Mouse (Mus musculus): ENCODE results near the gene Pramef20. TPM values are rescaled to one million over a fixed set of nuclear protein-coding genes. Genes with fewer than 3 reads are reported as not detected.
"Not testable (repeated sequence)": the region's sequence is repeated elsewhere in the genome, so short reads cannot be mapped to it uniquely, and the experiment has no call there.

Gene Pramef20
- total RNA-seq (2021) (not detected), polyA plus RNA-seq (2012; rRNA removed) (not detected in 2 replicates)
- long read RNA-seq, result 0 reads

GRCm38 (mm10) chr4:144377911-144378310 lies at the start of gene Pramef20:
Pramef20 (minus strand) TSS chr4:144377933.
- no peak for DNase-seq

- DNase-seq, result no peak
These were observed 46.9 kb upstream of the Pramef20 start for GRCm38 (mm10) chr4:144424590-144424989.

- no peak for DNase-seq
These were observed 42.9 kb upstream of the Pramef20 start for GRCm38 (mm10) chr4:144420644-144421043.

GRCm38 (mm10) chr4:144408290-144408689 lies 30.6 kb upstream of the Pramef20 start, which contains the start of gene Pramef12:
Pramef12 (minus strand) TSS chr4:144408464.
- DNase-seq, result no peak

GRCm38 (mm10) chr4:144406261-144406660 lies 28.5 kb upstream of the Pramef20 start:
- no peak for DNase-seq

- no peak for DNase-seq
These were observed 26.8 kb upstream of the Pramef20 start for GRCm38 (mm10) chr4:144404456-144405086.

- no peak for DNase-seq
These were observed 25.0 kb upstream of the Pramef20 start for GRCm38 (mm10) chr4:144402712-144403111.

GRCm38 (mm10) chr4:144396316-144396715 lies 18.6 kb upstream of the Pramef20 start:
- no peak for DNase-seq

GRCm38 (mm10) chr4:144357642-144358041 lies 20.1 kb downstream of the Pramef20 start, which contains the start of gene Gm13119:
Gm13119 (plus strand) TSS chr4:144357942.
- DNase-seq, result not testable (repeated sequence)

GRCm38 (mm10) chr4:144335856-144336255 lies 41.9 kb downstream of the Pramef20 start:
- not testable (repeated sequence) for DNase-seq

- DNase-seq, result not testable (repeated sequence)
These were observed 47.8 kb downstream of the Pramef20 start, which contains the start of gene Gm13128 for GRCm38 (mm10) chr4:144329949-144330348. Gm13128 (plus strand) TSS chr4:144330249.

Other genes with a start within 250 kb of the Pramef20 start
- not detected for gene Oog3, start 215.3 kb downstream of the Pramef20 start, total RNA-seq (2021)
- not detected in 2 replicates for gene Oog3, start 215.3 kb downstream of the Pramef20 start, polyA plus RNA-seq (2012; rRNA removed)
- not detected for gene Oog2, start 187.2 kb downstream of the Pramef20 start, total RNA-seq (2021)
- gene Oog2, start 187.2 kb downstream of the Pramef20 start, polyA plus RNA-seq (2012; rRNA removed), result not detected in 2 replicates
- gene C87977, start 164.6 kb downstream of the Pramef20 start, total RNA-seq (2021), result not detected
- not detected in 2 replicates for gene C87977, start 164.6 kb downstream of the Pramef20 start, polyA plus RNA-seq (2012; rRNA removed)
- not detected for gene Pramel5, start 97.4 kb downstream of the Pramef20 start, total RNA-seq (2021)
- not detected in 2 replicates for gene Pramel5, start 97.4 kb downstream of the Pramef20 start, polyA plus RNA-seq (2012; rRNA removed)
- not detected for gene Gm13128, start 47.7 kb downstream of the Pramef20 start, total RNA-seq (2021)
- gene Gm13128, start 47.7 kb downstream of the Pramef20 start, polyA plus RNA-seq (2012; rRNA removed), result not detected in 2 replicates
- gene Gm13119, start 20.0 kb downstream of the Pramef20 start, total RNA-seq (2021), result not detected
- gene Gm13119, start 20.0 kb downstream of the Pramef20 start, polyA plus RNA-seq (2012; rRNA removed), result not detected in 2 replicates
- gene Pramef12, start 30.5 kb upstream of the Pramef20 start, total RNA-seq (2021), result not detected
- gene Pramef12, start 30.5 kb upstream of the Pramef20 start, polyA plus RNA-seq (2012; rRNA removed), result not detected in 2 replicates
- gene 1700012P22Rik, start 60.8 kb upstream of the Pramef20 start, total RNA-seq (2021), result not detected
- gene 1700012P22Rik, start 60.8 kb upstream of the Pramef20 start, polyA plus RNA-seq (2012; rRNA removed), result not detected in 2 replicates
- gene Gm9944, start 75.4 kb upstream of the Pramef20 start, total RNA-seq (2021), result not detected
- not detected in 2 replicates for gene Gm9944, start 75.4 kb upstream of the Pramef20 start, polyA plus RNA-seq (2012; rRNA removed)
- not detected for gene Aadacl3, start 85.8 kb upstream of the Pramef20 start, total RNA-seq (2021)
- not detected in 2 replicates for gene Aadacl3, start 85.8 kb upstream of the Pramef20 start, polyA plus RNA-seq (2012; rRNA removed)
- gene 9430007A20Rik, start 141.9 kb upstream of the Pramef20 start, total RNA-seq (2021), result not detected
- not detected in 2 replicates for gene 9430007A20Rik, start 141.9 kb upstream of the Pramef20 start, polyA plus RNA-seq (2012; rRNA removed)
- not detected for gene Gm13124, start 187.2 kb upstream of the Pramef20 start, total RNA-seq (2021)
- not detected in 2 replicates for gene Gm13124, start 187.2 kb upstream of the Pramef20 start, polyA plus RNA-seq (2012; rRNA removed)
- gene Aadacl4, start 235.8 kb upstream of the Pramef20 start, total RNA-seq (2021), result not detected
- not detected in 2 replicates for gene Aadacl4, start 235.8 kb upstream of the Pramef20 start, polyA plus RNA-seq (2012; rRNA removed)